Mouse (Mus musculus) intestine, embryonic 14.5 days (tissue): ENCODE measurements around the gene Edar. TPM values are rescaled to one million over a fixed set of nuclear protein-coding genes. Genes with fewer than 3 reads are reported as not detected.
A peak's percentile ranks its signal among the peaks of the same experiment; 100 is the strongest.

Experiments used
- ATAC-seq: fragments of 200-750 bp; cut with Nextera tagmentation; replicated peaks from 2 replicates; pipeline ENCODE4 v1.8.0; 2017; ENCODE audit warnings: low read depth, moderate number of reproducible peaks, moderate TSS enrichment, moderate library complexity; ENCODE audit not compliant: low FRiP score, low TSS enrichment
- DNase-seq: peaks from one replicate; pipeline ENCODE4 v3.0.0-alpha.2; 2018; ENCODE audit warnings: low spot score
- H3K27ac ChIP-seq: fragments of 300-500 bp; sonication (generic); 2 replicates; pipeline ENCODE4 v1.5.1; 2014; ENCODE audit warnings: low read depth, mild to moderate bottlenecking, control low read depth
- H3K27me3 ChIP-seq: fragments of 300-500 bp; sonication (generic); replicated peaks from 2 replicates; pipeline ENCODE4 v1.6.1; 2014; ENCODE audit warnings: low read length, control low read depth; ENCODE audit not compliant: control insufficient read depth, insufficient read depth
- H3K36me3 ChIP-seq: fragments of 300-500 bp; sonication (generic); 2 replicates; pipeline ENCODE4 v1.6.1; 2014; ENCODE audit warnings: low read length, control low read depth; ENCODE audit not compliant: control insufficient read depth, insufficient read depth
- H3K4me1 ChIP-seq: fragments of 300-500 bp; sonication (generic); replicated peaks from 2 replicates; pipeline ENCODE4 v1.6.1; 2014; ENCODE audit warnings: low read length, control low read depth, mixed read lengths; ENCODE audit not compliant: control insufficient read depth, insufficient read depth
- H3K4me2 ChIP-seq: fragments of 300-500 bp; sonication (generic); 2 replicates; pipeline ENCODE4 v1.6.1; 2014; ENCODE audit warnings: low read length
- H3K4me3 ChIP-seq: fragments of 300-500 bp; sonication (generic); 2 replicates; pipeline ENCODE4 v1.5.1; 2014; ENCODE audit warnings: low read depth, low read length, control low read depth, mixed read lengths
- H3K9ac ChIP-seq: fragments of 300-500 bp; sonication (generic); 2 replicates; pipeline ENCODE4 v1.6.1; 2014; ENCODE audit warnings: mild to moderate bottlenecking, low read length
- H3K9me3 ChIP-seq: fragments of 300-500 bp; sonication (generic); 2 replicates; pipeline ENCODE4 v1.6.1; 2016; ENCODE audit warnings: low read length, control low read depth; ENCODE audit not compliant: control insufficient read depth
- WGBS: fragments of 180-500 bp; shearing (Covaris S2); extraction: QIAGEN DNeasy Blood & Tissue Kit; methylation state at CpG from one replicate; pipeline ENCODE4 v1.1.7; 2014; 5-methylcytosine and 5-hydroxymethylcytosine counted together
- polyA plus RNA-seq: library from polyadenylated mRNA; unstranded; fragments of >200 nt; fragmentation: Nextera tagmentation; extraction: Ambion mirVana; gene quantifications from 2 replicates; pipeline ENCODE4 v1.2.1, GENCODE M21; 2014

Edar gene
- polyA plus RNA-seq, 1 experiment from 2014 or later, result 0.72 TPM

DNA sequence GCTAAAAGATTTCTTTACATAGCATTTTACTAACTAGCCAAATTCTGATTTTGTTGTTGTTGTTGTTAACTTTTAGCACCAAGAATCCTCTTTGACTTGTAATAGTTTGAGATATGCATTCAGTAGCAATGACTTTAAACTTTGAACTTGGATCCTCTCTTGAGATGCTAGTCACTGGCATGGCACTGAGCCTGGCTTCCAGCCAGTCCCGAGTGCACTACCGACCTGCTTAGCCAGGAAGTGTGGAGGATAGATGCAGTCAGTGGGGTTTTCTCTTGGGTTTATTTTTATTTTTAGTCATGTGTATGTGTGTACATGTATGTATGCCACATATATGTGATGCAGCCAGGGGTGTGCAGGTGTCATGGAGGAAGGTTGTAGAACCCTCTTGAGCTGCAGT is 17.7 kb downstream of the Edar start:
- ATAC-seq (no peak), DNase-seq (no peak)
- H3K4me3 ChIP-seq, result no peak overlapping the region
- WGBS, result 50% methylated on average over 2 of the region's 2 CpGs
- 0 out of 2 replicates have a peak, but pooled peaks cover 3% of the 10 kb centered on the region for H3K9me3 ChIP-seq
- no peaks in the 10 kb centered on the region for H3K36me3 ChIP-seq
- H3K27ac ChIP-seq, result no peak overlapping the region
- H3K9ac ChIP-seq, result no peak overlapping the region
- no peaks in the 10 kb centered on the region; the same call in 1 of the 2 replicates for H3K4me1 ChIP-seq
- no peaks in the 10 kb centered on the region for H3K27me3 ChIP-seq
- no peak overlapping the region for H3K4me2 ChIP-seq

DNA sequence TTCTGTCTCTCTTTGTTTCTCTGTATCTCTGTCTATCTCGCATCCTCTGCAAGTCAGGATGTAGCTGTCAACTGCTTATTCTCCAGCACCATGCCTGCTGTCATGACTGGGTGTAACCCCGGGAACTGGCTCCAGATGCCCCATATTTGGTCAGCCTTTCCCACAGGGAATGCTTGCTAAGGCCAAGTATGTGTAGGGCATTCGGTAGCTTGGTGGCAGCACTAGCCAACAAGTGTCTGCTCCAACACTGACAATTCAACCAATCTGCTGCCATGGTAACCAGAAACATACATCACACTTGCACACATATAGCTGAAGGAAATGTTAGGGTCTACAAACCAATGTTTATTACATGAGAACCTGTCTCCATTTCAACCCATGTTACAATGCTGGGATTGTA is 21.8 kb downstream of the Edar start:
- H3K4me3 ChIP-seq, result no peak overlapping the region
- DNase-seq, result no peak
- peaks cover 13% of the 10 kb centered on the region for H3K4me1 ChIP-seq
- peaks cover 3% of the 10 kb centered on the region; the same call in 1 of the 2 replicates for H3K9me3 ChIP-seq
- no peak for ATAC-seq
- no peaks in the 10 kb centered on the region for H3K36me3 ChIP-seq
- no peak overlapping the region for H3K9ac ChIP-seq
- WGBS, result 82% methylated on average over 3 of the region's 3 CpGs
- no peak overlapping the region for H3K4me2 ChIP-seq
- no peak overlapping the region for H3K27ac ChIP-seq
- H3K27me3 ChIP-seq, result 0 out of 2 replicates have a peak, but pooled peaks cover 5% of the 10 kb centered on the region

DNA sequence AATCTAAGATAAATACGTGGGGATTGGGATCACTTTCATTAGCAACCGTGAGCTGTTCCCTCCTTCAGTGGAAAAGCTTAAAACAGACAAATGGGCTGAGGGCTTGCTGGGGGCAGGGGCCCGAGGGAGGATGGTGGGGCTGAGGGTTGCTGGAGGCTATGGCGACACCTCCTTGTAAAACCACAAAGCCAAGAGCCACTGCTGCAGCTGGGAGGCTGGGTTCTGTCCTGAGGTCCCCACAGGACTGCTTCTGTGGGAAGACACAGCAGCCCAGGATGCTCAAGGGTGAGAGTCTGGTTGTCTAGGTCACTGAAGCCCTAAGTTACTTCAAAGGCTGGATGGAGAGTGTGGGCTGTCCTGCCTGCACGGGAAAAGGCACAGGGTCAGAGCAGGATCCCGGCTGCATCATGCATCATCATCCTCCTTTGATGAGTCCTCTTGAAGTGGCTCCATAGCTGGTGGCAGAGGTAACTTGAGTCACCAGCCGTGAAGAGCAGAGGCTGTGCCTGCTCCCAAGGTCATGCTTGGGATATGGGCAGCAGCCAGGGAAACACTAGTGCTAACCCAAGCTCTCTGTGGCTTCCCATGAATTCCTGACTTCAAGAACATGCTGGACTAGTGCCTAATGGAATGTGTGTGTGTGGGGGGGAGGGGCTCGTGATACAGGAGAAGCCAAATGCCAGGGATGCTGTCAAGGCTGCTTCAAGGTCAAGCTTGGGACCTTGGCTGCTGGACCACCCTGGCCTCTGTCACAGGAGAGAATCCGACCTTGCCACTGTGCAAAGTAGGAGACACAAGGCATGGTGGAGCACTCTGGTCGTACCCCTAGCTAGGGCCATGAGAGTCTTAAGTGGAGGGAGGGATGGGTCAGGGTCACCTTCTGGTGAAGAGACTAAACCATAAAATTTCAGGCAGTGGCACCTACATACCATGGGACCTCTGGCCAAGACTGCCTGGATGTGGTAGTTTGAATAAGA is 22.7 kb downstream of the Edar start:
- Histone ChIP-seq H3K27me3 (0 out of 2 replicates have a peak, but pooled peaks cover 5% of the 10 kb centered on the region), H3K9me3 (peaks cover 3% of the 10 kb centered on the region; the same call in 1 of the 2 replicates), H3K27ac (no peak overlapping the region), H3K4me1 (peaks cover 13% of the 10 kb centered on the region), H3K4me3 (no peak overlapping the region), H3K9ac (no peak overlapping the region), H3K36me3 (no peaks in the 10 kb centered on the region), H3K4me2 (peak overlapping the region; percentile 38; the same call in 1 of the 2 replicates)
- no peak for DNase-seq
- 29% methylated on average over 10 of the region's 10 CpGs for WGBS
- no peak for ATAC-seq

DNA sequence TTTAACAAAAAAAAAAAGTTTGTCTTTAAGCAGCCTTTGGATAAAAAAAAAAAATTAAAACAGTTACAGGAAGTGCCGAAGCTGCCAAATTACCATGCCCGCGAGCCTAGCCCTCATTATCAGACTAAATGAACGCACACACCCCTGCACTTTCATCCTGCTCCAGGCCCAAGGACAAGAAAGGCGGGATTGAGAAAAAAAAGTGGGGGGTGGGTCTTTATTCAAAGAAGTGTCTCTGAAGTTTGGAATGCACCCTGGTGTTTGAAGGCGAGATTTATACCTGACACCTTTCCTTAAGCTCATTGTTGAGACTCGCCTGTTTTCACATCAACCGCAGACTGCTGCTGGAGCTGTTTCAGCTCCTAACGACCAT is 23.4 kb downstream of the Edar start:
- Histone ChIP-seq H3K27me3 (0 out of 2 replicates have a peak, but pooled peaks cover 5% of the 10 kb centered on the region), H3K9me3 (peaks cover 3% of the 10 kb centered on the region; the same call in 1 of the 2 replicates), H3K9ac (no peak overlapping the region), H3K27ac (no peak overlapping the region), H3K4me3 (no peak overlapping the region), H3K36me3 (no peaks in the 10 kb centered on the region), H3K4me1 (peaks cover 13% of the 10 kb centered on the region), H3K4me2 (peak overlapping the region; percentile 38)
- ATAC-seq, result no peak
- WGBS, result 5% methylated on average over 9 of the region's 9 CpGs
- DNase-seq, result no peak

DNA sequence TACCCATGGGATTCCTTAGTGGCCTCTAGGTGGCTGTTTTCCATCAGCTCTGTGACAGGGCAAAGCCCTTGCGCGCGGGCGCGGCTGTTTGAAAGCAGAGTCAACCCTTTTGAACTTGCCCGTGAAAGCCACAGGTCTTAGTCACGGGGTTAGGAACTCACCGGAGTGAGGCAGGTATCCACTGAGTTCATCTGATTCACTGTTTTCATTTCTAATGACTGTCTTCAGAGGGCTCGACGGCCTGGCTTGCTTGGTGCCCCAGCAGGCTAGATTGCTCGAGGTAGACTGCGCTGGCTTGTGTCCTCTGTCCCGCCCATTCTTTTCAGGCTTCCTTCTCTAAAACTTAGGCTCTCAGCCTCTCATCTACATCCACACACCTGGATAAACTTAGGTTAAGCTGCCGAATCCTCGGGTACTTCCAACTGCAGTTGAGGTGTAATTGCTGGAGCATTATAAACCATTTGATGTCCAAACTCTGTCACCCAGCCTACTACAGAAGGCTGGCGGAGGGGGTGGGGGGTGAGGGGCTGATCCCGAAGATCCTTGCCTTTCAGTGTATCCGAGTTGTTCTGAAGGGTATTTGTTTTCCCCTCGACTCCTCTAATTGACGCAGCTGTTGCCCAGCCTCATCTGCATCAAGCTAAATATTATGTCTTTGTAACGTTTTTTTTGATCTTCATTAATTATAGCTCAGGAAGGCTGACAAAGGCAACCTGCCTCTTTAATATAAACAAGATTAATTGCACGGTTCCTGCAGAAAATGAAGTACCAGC is 24.0 kb downstream of the Edar start:
- H3K27ac ChIP-seq, result no peak overlapping the region
- no peak for ATAC-seq

DNA sequence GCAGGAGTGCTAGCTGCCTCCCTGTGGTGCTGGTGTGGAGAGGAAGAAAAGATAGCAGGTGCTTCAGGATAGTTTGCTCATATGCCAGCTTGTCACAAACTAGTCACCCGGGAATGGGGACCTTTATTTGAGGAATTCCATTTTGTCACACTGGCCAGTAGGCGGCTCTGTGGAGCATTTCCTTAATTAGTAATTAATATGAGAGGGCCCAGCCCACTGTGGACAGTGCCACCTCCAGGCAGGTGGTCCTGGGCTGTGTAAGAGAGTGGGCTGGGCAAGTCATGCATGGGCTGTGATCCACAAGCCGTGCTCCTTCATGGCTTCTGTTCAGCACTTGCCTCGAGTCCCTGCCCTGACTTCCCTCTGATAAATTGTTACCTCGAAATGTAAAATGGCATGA is 26.7 kb downstream of the Edar start:
- DNase-seq (no peak), ATAC-seq (no peak)
- H3K4me1 ChIP-seq, result peaks cover 13% of the 10 kb centered on the region
- H3K9ac ChIP-seq, result no peak overlapping the region
- no peaks in the 10 kb centered on the region for H3K36me3 ChIP-seq
- no peak overlapping the region for H3K27ac ChIP-seq
- H3K4me3 ChIP-seq, result no peak overlapping the region
- H3K9me3 ChIP-seq, result peaks cover 3% of the 10 kb centered on the region; the same call in 1 of the 2 replicates
- H3K27me3 ChIP-seq, result 0 out of 2 replicates have a peak, but pooled peaks cover 5% of the 10 kb centered on the region
- WGBS, result 78% methylated on average over 5 of the region's 5 CpGs
- no peak overlapping the region for H3K4me2 ChIP-seq

More for the DNA sequence above, 24.0 kb downstream of the Edar start:
- H3K4me2 ChIP-seq, result peak overlapping the region; percentile 38
- H3K9ac ChIP-seq, result no peak overlapping the region
- peak; percentile 58 for DNase-seq
- H3K4me3 ChIP-seq, result no peak overlapping the region
- H3K27me3 ChIP-seq, result 0 out of 2 replicates have a peak, but pooled peaks cover 5% of the 10 kb centered on the region
- H3K9me3 ChIP-seq, result peaks cover 3% of the 10 kb centered on the region; the same call in 1 of the 2 replicates
- no peaks in the 10 kb centered on the region for H3K36me3 ChIP-seq
- 7% methylated on average over 22 of the region's 22 CpGs for WGBS
- H3K4me1 ChIP-seq, result peaks cover 13% of the 10 kb centered on the region

DNA sequence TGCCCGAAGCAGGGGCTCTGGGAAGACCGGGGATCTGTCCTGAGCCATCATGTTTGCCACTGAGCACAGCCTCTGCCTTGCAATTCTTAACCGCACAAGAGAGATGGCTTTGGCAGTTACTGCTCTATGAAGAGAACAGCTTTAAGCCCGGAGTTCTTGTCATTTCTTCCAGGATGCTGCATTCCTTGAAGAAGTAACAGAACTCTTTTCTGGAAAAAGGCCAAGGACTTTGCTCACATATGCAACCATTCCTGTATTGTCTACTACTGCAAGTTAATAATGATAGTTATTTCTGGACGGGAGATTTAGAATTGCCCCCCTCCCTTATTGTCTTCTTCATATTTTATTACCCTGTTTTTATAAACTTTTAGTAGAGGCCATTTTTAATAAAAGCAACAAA is 30.8 kb downstream of the Edar start:
- no peak overlapping the region for H3K9ac ChIP-seq
- ATAC-seq, result no peak
- no peak for DNase-seq
- no peaks in the 10 kb centered on the region for H3K9me3 ChIP-seq
- H3K4me1 ChIP-seq, result no peaks in the 10 kb centered on the region; the same call in 1 of the 2 replicates
- H3K27ac ChIP-seq, result no peak overlapping the region
- no peak overlapping the region for H3K4me2 ChIP-seq
- no peaks in the 10 kb centered on the region for H3K36me3 ChIP-seq
- 48% methylated on average over 5 of the region's 5 CpGs for WGBS
- no peak overlapping the region for H3K4me3 ChIP-seq
- no peaks in the 10 kb centered on the region for H3K27me3 ChIP-seq

DNA sequence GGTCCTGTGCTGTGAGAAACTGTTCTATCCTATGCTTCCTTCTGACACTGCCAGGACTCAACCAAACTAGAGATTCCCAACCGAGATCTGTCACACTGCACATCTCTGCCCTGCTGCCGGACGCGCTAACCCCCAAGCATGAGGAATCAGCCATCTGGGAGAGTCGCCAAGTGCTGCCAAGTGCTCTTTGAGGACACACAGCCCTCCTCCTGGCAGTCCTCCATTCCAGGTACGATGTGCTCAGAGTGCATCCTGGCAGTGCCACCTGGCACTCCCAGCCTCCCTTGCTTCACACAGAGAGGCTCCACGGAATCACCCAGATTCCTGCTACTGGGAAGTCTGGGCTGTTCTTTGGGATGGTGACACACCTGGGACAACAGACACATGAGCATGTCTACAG is 31.3 kb downstream of the Edar start:
- Histone ChIP-seq H3K4me3 (no peak overlapping the region), H3K36me3 (no peaks in the 10 kb centered on the region), H3K27ac (no peak overlapping the region), H3K9ac (no peak overlapping the region), H3K4me1 (no peaks in the 10 kb centered on the region; the same call in 1 of the 2 replicates), H3K4me2 (no peak overlapping the region), H3K9me3 (no peaks in the 10 kb centered on the region), H3K27me3 (no peaks in the 10 kb centered on the region)
- 62% methylated on average over 7 of the region's 7 CpGs for WGBS
- ATAC-seq (no peak), DNase-seq (no peak)
